Mouse (Mus musculus) stomach, embryonic 14.5 days (tissue): ENCODE results near the gene Rab30. TPM values are rescaled to one million over a fixed set of nuclear protein-coding genes. Genes with fewer than 3 reads are reported as not detected.

Experiments used
- ATAC-seq: fragments of 200-750 bp; cut with Nextera tagmentation; 2 replicates; pipeline ENCODE4 v1.8.0; 2017; ENCODE audit warnings: low read depth, moderate TSS enrichment; ENCODE audit not compliant: insufficient number of reproducible peaks, insufficient read depth, low FRiP score
- H3K27ac ChIP-seq: fragments of 300-500 bp; sonication (generic); 2 replicates; pipeline ENCODE4 v1.5.1; 2014; ENCODE audit warnings: mild to moderate bottlenecking, low read length, moderate library complexity, mixed read lengths
- H3K27me3 ChIP-seq: fragments of 300-500 bp; sonication (generic); 2 replicates; pipeline ENCODE4 v1.6.1; 2014; ENCODE audit warnings: low read length, control low read depth, mixed read lengths; ENCODE audit not compliant: control insufficient read depth, insufficient read depth
- H3K36me3 ChIP-seq: fragments of 300-500 bp; sonication (generic); 2 replicates; pipeline ENCODE4 v1.6.1; 2014; ENCODE audit warnings: mild to moderate bottlenecking, control low read depth, low read length, moderate library complexity, mixed read lengths; ENCODE audit not compliant: control insufficient read depth, insufficient read depth
- H3K4me1 ChIP-seq: fragments of 300-500 bp; sonication (generic); 2 replicates; pipeline ENCODE4 v1.6.1; 2014; ENCODE audit warnings: low read length, control low read depth, mixed read lengths; ENCODE audit not compliant: control insufficient read depth, insufficient read depth
- H3K4me2 ChIP-seq: fragments of 300-500 bp; sonication (generic); replicated peaks from 2 replicates; pipeline ENCODE4 v1.6.1; 2014; ENCODE audit warnings: low read depth, low read length, control low read depth
- H3K4me3 ChIP-seq: fragments of 300-500 bp; sonication (generic); 2 replicates; pipeline ENCODE4 v1.5.1; 2014; ENCODE audit warnings: low read depth, low read length, control low read depth
- H3K9ac ChIP-seq: fragments of 300-500 bp; sonication (generic); replicated peaks from 2 replicates; pipeline ENCODE4 v1.6.1; 2014; ENCODE audit warnings: low read depth, mild to moderate bottlenecking, control low read depth, low read length, moderate library complexity, mixed read lengths
- H3K9me3 ChIP-seq: fragments of 300-500 bp; sonication (generic); 2 replicates; pipeline ENCODE4 v1.6.1; 2016; ENCODE audit warnings: low read depth, low read length, control low read depth; ENCODE audit not compliant: control insufficient read depth
- WGBS: fragments of 180-500 bp; shearing (Covaris S2); extraction: QIAGEN DNeasy Blood & Tissue Kit; methylation state at CpG from one replicate; pipeline ENCODE4 v1.1.7; 2014; 5-methylcytosine and 5-hydroxymethylcytosine counted together
- polyA plus RNA-seq: library from polyadenylated mRNA; unstranded; fragments of >200 nt; fragmentation: Nextera tagmentation; extraction: Ambion mirVana; gene quantifications from 2 replicates; pipeline ENCODE4 v1.2.1, GENCODE M21; 2014

Rab30 gene
- polyA plus RNA-seq, 1 experiment from 2014 or later, result 31.8 TPM

- H3K9ac ChIP-seq, result no peak overlapping the region
- H3K4me3 ChIP-seq, result no peak overlapping the region
- H3K4me2 ChIP-seq, result no peak overlapping the region
- no peak overlapping the region for H3K27ac ChIP-seq
- H3K36me3 ChIP-seq, result no peaks in the 10 kb centered on the region
- 49% methylated on average over 3 of the region's 3 CpGs for WGBS
- H3K4me1 ChIP-seq, result no peaks in the 10 kb centered on the region
- H3K9me3 ChIP-seq, result 0 out of 2 replicates have a peak, but pooled peaks cover 4% of the 10 kb centered on the region
- ATAC-seq, result no peak
- no peaks in the 10 kb centered on the region for H3K27me3 ChIP-seq
These were observed 152.1 kb downstream of the Rab30 start for GRCm38 (mm10) chr7:92893478-92893877.

Other genes with a start within 250 kb of the Rab30 start
- gene Ccdc90b, start 180.5 kb upstream of the Rab30 start, polyA plus RNA-seq, result 48.0 and 51.3 TPM in 2 replicates
- gene Ankrd42, start 104.5 kb upstream of the Rab30 start, polyA plus RNA-seq, result 6.0 and 7.6 TPM in 2 replicates
- 23.7 and 26.7 TPM in 2 replicates for gene Pcf11, start 71.7 kb upstream of the Rab30 start, polyA plus RNA-seq
- 9.9 and 13.2 TPM in 2 replicates for gene Ddias, start 132.6 kb downstream of the Rab30 start, polyA plus RNA-seq
- gene Prcp, start 132.9 kb downstream of the Rab30 start, polyA plus RNA-seq, result 26.0 and 27.3 TPM in 2 replicates